Mouse (Mus musculus) forebrain, postnatal 0 days (tissue): ENCODE measurements around the gene Cdk10. TPM values are rescaled to one million over a fixed set of nuclear protein-coding genes. Genes with fewer than 3 reads are reported as not detected.
A peak's percentile ranks its signal among the peaks of the same experiment; 100 is the strongest.
"Not testable (repeated sequence)": the region's sequence is repeated elsewhere in the genome, so short reads cannot be mapped to it uniquely, and the experiment has no call there.

Experiments
- ATAC-seq: fragments of 200-750 bp; cut with Nextera tagmentation; 2 replicates; pipeline ENCODE4 v1.8.0; 2017; ENCODE audit warnings: mild to moderate bottlenecking, moderate library complexity
- DNase-seq: peaks from one replicate; pipeline ENCODE4 v3.0.0-alpha.2; 2015
- H3K27ac ChIP-seq: fragments of 300-500 bp; sonication (generic); 2 replicates; pipeline ENCODE4 v1.5.1; 2014; ENCODE audit warnings: low read depth, mild to moderate bottlenecking, antibody characterized with exemption, low read length, moderate library complexity, mixed read lengths
- H3K27me3 ChIP-seq: fragments of 300-500 bp; sonication (generic); 2 replicates; pipeline ENCODE4 v1.6.1; 2014; ENCODE audit warnings: mild to moderate bottlenecking, low read length, mixed read lengths; ENCODE audit not compliant: insufficient read depth
- H3K36me3 ChIP-seq: fragments of 300-500 bp; sonication (generic); 2 replicates; pipeline ENCODE4 v1.6.1; 2014; ENCODE audit warnings: mild to moderate bottlenecking, moderate library complexity; ENCODE audit not compliant: insufficient read depth
- H3K4me1 ChIP-seq: fragments of 300-500 bp; sonication (generic); 2 replicates; pipeline ENCODE4 v1.6.1; 2014; ENCODE audit warnings: antibody characterized with exemption; ENCODE audit not compliant: insufficient read depth
- H3K4me2 ChIP-seq: fragments of 300-500 bp; sonication (generic); 2 replicates; pipeline ENCODE4 v1.6.1; 2014; ENCODE audit warnings: low read depth, mild to moderate bottlenecking, moderate library complexity
- H3K4me3 ChIP-seq: fragments of 300-500 bp; sonication (generic); 2 replicates; pipeline ENCODE4 v1.5.1; 2014; ENCODE audit warnings: low read depth, low read length, mixed read lengths
- H3K9ac ChIP-seq: fragments of 300-500 bp; sonication (generic); 2 replicates; pipeline ENCODE4 v1.6.1; 2014; ENCODE audit warnings: mild to moderate bottlenecking
- H3K9me3 ChIP-seq: fragments of 300-500 bp; sonication (generic); 2 replicates; pipeline ENCODE4 v1.6.1; 2016; ENCODE audit warnings: low read length
- CTCF ChIP-seq: sonication (generic); IDR thresholded peaks from 2 replicates; pipeline ENCODE4 v1.5.1; 2016; ENCODE audit warnings: antibody characterized with exemption, control low read depth, low read depth
- WGBS: fragments of 180-500 bp; shearing (Covaris S2); extraction: QIAGEN DNeasy Blood & Tissue Kit; methylation state at CpG from one replicate; pipeline ENCODE4 v1.1.7; 2014; 5-methylcytosine and 5-hydroxymethylcytosine counted together
- polyA plus RNA-seq: library from polyadenylated mRNA; unstranded; fragments of >200 nt; fragmentation: Nextera tagmentation; extraction: Ambion mirVana; gene quantifications from 2 replicates; pipeline ENCODE4 v1.2.1, GENCODE M21; 2015
- total RNA-seq: library from RNA; depleted of rRNA; stranded (reverse); fragments of >200 nt; gene quantifications from 2 replicates; pipeline ENCODE4 v1.2.3, GENCODE M21; 2014

Gene Cdk10
- total and polyA plus RNA-seq, 2 experiments from 2014 or later = 54.3 to 93.2 TPM

DNA sequence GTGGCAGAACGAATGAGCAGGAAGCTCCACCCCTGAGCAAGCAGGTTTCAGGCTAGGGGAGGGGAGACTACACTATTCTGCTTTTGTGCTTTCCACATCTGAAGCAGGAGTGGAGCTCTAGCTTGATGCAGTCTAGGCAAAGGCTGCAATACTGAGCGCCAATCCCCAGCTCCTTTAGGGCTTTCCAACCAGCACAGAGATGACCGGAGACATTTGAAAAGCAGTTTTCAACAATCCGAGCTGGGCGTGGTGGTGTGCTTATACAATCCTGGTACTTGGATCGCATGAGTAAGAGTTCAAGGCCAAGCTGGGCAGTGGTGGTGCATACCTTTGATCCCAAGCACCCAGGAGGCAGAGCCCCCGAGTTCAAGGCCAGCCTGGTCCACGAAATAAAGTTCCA is 32.7 kb upstream of the Cdk10 start:
- H3K4me2 ChIP-seq = no peak overlapping the region
- 65% methylated on average over 7 of the region's 8 CpGs for WGBS
- H3K36me3 ChIP-seq = no peaks in the 10 kb centered on the region
- H3K27me3 ChIP-seq = no peaks in the 10 kb centered on the region
- H3K9ac ChIP-seq = no peak overlapping the region
- no peaks in the 10 kb centered on the region for H3K4me1 ChIP-seq
- H3K4me3 ChIP-seq = no peak overlapping the region
- H3K27ac ChIP-seq = no peak overlapping the region
- TF ChIP-seq CTCF = no peak
- ATAC-seq (no peak), DNase-seq (no peak)
- H3K9me3 ChIP-seq = no peaks in the 10 kb centered on the region

DNA sequence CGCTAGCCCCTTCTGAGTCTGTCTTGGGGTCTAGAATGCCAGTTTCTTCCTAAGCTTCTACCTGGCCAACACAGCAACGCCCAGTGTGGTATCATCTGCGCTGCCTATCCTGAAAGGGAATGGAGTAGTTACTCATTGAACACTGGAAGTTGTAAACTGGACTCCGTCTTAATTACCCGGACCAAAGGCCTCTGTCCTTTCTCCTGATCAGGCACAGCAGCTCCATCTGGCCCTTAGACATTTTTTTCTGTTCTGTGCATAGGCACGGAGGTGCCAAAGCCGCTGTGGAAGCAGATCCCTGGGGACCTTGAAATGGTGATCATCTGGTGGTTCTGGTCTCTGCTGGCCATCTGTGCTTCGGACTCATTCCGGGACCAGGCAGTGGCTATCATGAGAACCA is 30.9 kb upstream of the Cdk10 start:
- no peak overlapping the region for H3K9ac ChIP-seq
- no peaks in the 10 kb centered on the region for H3K4me1 ChIP-seq
- no peak overlapping the region for H3K4me2 ChIP-seq
- no peak overlapping the region for H3K4me3 ChIP-seq
- no peaks in the 10 kb centered on the region for H3K36me3 ChIP-seq
- no peak for TF ChIP-seq CTCF
- H3K27ac ChIP-seq = no peak overlapping the region
- no peak for ATAC-seq
- 90% methylated on average over 9 of the region's 9 CpGs for WGBS
- no peaks in the 10 kb centered on the region for H3K27me3 ChIP-seq
- no peaks in the 10 kb centered on the region for H3K9me3 ChIP-seq
- DNase-seq = no peak

DNA sequence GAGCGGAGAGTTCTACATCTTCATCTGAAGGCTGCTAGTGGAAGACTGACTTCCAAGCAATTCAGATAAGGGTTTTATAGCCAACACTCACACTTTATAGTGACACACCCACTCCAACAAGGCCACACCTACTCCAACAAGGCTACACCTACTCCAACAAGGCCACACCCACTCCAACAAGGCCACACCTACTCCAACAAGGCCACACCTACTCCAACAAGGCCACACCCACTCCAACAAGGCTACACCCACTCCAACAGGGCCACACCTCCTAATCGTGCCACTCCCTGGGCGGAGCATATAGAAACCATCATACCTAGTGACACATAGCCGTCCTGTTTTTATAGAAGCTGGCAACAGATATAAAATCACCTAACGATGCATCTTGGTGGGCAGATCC is 27.6 kb upstream of the Cdk10 start:
- not testable (repeated sequence) for DNase-seq, H3K9me3 ChIP-seq, H3K27ac ChIP-seq, H3K27me3 ChIP-seq, H3K36me3 ChIP-seq, ATAC-seq, H3K4me1 ChIP-seq, H3K4me3 ChIP-seq, H3K4me2 ChIP-seq, H3K9ac ChIP-seq
- WGBS = 80% methylated on average over 5 of the region's 5 CpGs

DNA sequence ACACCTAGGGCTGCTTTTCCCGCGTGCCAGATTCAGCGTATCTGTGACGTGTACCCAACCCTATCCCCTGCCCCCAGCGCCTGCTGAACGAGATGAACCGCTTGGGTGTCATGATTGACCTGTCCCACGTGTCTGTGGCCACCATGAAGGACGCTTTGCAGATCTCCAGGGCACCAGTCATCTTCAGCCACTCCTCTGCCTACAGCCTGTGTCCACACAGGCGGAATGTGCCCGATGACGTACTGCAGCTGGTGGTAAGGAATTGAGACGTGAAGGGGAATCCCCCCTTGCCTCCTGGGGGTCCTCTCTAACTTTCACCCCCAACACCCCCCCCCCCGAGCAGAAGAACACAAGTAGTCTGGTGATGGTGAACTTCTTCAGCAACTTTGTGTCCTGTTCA is 24.8 kb upstream of the Cdk10 start:
- TF ChIP-seq CTCF = no peak
- no peak overlapping the region for H3K4me2 ChIP-seq
- H3K9ac ChIP-seq = no peak overlapping the region
- H3K27me3 ChIP-seq = no peaks in the 10 kb centered on the region
- H3K27ac ChIP-seq = no peak overlapping the region
- ATAC-seq (no peak), DNase-seq (no peak)
- no peaks in the 10 kb centered on the region for H3K4me1 ChIP-seq
- 72% methylated on average over 14 of the region's 14 CpGs for WGBS
- H3K9me3 ChIP-seq = no peaks in the 10 kb centered on the region
- 0 out of 2 replicates have a peak, but pooled peaks cover 1% of the 10 kb centered on the region for H3K36me3 ChIP-seq
- H3K4me3 ChIP-seq = no peak overlapping the region

DNA sequence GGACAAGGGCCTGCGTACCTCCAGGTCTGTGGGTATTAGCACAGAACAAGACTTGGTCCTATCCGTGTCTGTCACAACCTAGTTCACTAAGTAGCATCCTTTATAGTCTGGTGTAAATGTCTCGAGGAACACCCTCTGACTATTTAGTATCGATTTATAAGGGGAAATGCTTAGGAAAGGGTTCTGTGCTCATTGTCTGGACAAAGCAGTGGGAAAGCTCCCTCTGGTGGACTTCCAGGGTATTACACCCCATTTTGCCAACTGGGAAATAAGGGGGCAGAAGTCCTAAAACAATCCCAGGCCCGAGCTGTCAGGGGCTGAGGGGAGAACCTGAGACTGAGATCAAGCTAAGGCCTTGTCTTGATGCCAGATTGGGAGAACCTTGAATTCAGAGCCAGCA is 22.4 kb upstream of the Cdk10 start:
- no peaks in the 10 kb centered on the region for H3K9me3 ChIP-seq
- peak; percentile 69 for ATAC-seq
- H3K4me3 ChIP-seq = no peak overlapping the region
- no peaks in the 10 kb centered on the region for H3K4me1 ChIP-seq
- peaks cover 21% of the 10 kb centered on the region for H3K36me3 ChIP-seq
- H3K27ac ChIP-seq = no peak overlapping the region
- no peak overlapping the region for H3K9ac ChIP-seq
- TF ChIP-seq CTCF = peak; percentile 98
- peak; percentile 92 for DNase-seq
- WGBS = 22% methylated on average over 5 of the region's 5 CpGs
- no peaks in the 10 kb centered on the region for H3K27me3 ChIP-seq
- no peak overlapping the region for H3K4me2 ChIP-seq

DNA sequence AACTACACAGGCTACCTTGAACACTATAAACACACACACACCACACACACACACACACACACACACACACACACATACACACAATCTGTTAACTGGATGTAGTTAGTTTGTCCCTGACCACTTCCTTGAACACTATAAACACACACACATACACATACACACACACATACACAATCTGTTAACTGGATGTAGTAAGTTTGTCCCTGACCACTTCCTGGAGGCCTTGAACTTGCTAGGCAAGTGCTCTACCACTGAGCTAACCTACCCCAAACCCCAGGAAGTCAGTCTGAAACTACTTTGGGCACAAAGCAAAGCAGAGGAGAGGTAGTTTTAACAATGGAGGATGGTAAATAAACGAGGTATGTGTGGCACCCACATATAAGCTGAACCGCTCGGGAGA is 21.1 kb upstream of the Cdk10 start:
- 82% methylated on average over 3 of the region's 3 CpGs for WGBS
- H3K27ac ChIP-seq = no peak overlapping the region

DNA sequence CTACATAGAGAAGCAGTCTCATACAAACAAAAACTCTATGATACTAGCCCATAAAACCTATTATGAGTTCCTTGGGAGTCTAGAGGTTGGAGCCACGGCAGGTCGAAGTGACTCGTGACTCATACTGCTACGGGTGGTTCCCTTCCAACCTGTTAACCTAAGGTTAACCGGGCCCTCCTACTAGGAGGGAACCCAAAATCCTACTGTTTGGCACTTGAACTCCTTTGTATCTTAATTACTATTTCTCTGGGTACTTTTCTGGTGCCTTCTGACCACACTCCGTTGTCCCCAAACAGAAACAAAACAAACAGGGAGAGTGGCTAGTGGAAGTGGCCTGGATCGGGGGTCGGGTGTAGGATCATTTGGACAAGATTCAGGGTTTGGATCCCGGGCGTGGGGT is 12.8 kb upstream of the Cdk10 start:
- ATAC-seq = no peak
- H3K4me1 ChIP-seq = peaks cover 16% of the 10 kb centered on the region; the same call in 1 of the 2 replicates
- H3K4me2 ChIP-seq = peak overlapping the region; percentile 91
- DNase-seq = no peak
- TF ChIP-seq CTCF = no peak
- H3K9me3 ChIP-seq = no peaks in the 10 kb centered on the region
- WGBS = 58% methylated on average over 10 of the region's 10 CpGs
- H3K27me3 ChIP-seq = no peaks in the 10 kb centered on the region
- peak overlapping the region; percentile 96 for H3K4me3 ChIP-seq
- H3K27ac ChIP-seq = peak overlapping the region; percentile 66; the same call in 1 of the 2 replicates
- peaks cover 30% of the 10 kb centered on the region for H3K36me3 ChIP-seq
- H3K9ac ChIP-seq = peak overlapping the region; percentile 97

More for the DNA sequence above, 21.1 kb upstream of the Cdk10 start:
- H3K27me3 ChIP-seq = no peaks in the 10 kb centered on the region
- no peaks in the 10 kb centered on the region for H3K9me3 ChIP-seq
- no peak for DNase-seq
- H3K4me3 ChIP-seq = no peak overlapping the region
- TF ChIP-seq CTCF = no peak
- no peaks in the 10 kb centered on the region for H3K4me1 ChIP-seq
- H3K4me2 ChIP-seq = no peak overlapping the region
- H3K36me3 ChIP-seq = peaks cover 33% of the 10 kb centered on the region
- no peak overlapping the region for H3K9ac ChIP-seq
- ATAC-seq = no peak
